Mouse (Mus musculus): ENCODE data around the gene Cd24a. TPM values are rescaled to one million over a fixed set of nuclear protein-coding genes. Genes with fewer than 3 reads are reported as not detected.

Gene Cd24a
- polyA plus RNA-seq (2012; rRNA removed) (977 and 1,014 TPM in 2 replicates), polyA plus RNA-seq (2014; fragmentation: Nextera tagmentation; extraction: Ambion mirVana) (1,175 and 1,210 TPM in 2 replicates)

DNA sequence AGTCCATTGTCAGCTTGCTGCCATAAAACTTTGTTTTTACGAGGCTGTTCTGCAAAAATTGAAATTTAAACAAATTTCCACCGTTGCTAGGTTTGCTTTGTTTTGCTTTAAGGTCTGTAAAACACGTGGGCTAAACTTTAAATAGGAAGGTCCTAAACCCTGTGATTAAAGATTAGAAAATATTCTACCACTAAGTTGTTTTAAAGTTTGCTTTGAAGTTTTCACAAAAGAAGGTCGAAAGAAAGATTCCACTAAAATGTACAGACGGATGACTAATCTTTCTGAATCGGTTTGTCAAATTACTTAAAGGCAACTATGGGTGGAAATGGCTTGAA, at the start of gene Cd24a:
TSS of gene Cd24a (plus strand) at position 288 of the 335 bp plus-strand sequence.
- Histone ChIP-seq H3K27ac (peak within 1 kb of the TSS; percentile 87), H3K4me3 (ENCODE audit: insufficient read depth in 1 of 2, low read depth in 2 of 2, low read length in 2 of 2) (peak within 1 kb of the TSS; percentile 71 to 97), H3K27me3 (ENCODE audit: control insufficient read depth, insufficient read depth, low read length) (no peaks in the 10 kb centered on the region), H3K4me2 (ENCODE audit: low read depth) (peak within 1 kb of the TSS; percentile 92), H3K9ac (replicated peaks) (peak within 1 kb of the TSS; percentile 99), H3K9me3 (ENCODE audit: control insufficient read depth, low read length) (no peaks in the 10 kb centered on the region), H3K36me3 (replicated peaks; ENCODE audit: control insufficient read depth, insufficient read depth, low read depth) (peaks cover 31% of the 10 kb centered on the region), H3K4me1 (replicated peaks; ENCODE audit: control insufficient read depth in 2 of 2, insufficient read depth in 2 of 2, low read length in 1 of 2) (peaks cover 18 to 22% of the 10 kb centered on the region in 2 experiments)
- ATAC-seq (ENCODE audit: insufficient read depth) (no peak), DNase-seq (ENCODE audit: low read depth in 3 of 3, low spot score in 3 of 3) (no peak)
- WGBS (ENCODE audit: insufficient replicate concordance), result under 1% methylated on average over 6 of the region's 6 CpGs
- no peak for TF ChIP-seq CTCF (IDR thresholded peaks at IDR 0.05; ENCODE audit: low read depth)
- no peak for TF ChIP-seq EP300 (IDR thresholded peaks at IDR 0.05; ENCODE audit: low read depth)

GRCm38 (mm10) chr10:43534382-43534781, 43.7 kb upstream of the Cd24a start:
- ATAC-seq (ENCODE audit: insufficient read depth), result no peak
- Histone ChIP-seq H3K4me3 (ENCODE audit: insufficient read depth in 1 of 2, low read depth in 2 of 2, low read length in 2 of 2) (no peak overlapping the region), H3K27ac (no peak overlapping the region), H3K9me3 (ENCODE audit: control insufficient read depth, low read length) (no peaks in the 10 kb centered on the region), H3K36me3 (replicated peaks; ENCODE audit: control insufficient read depth, insufficient read depth, low read depth) (no peaks in the 10 kb centered on the region; the same call in 1 of the 2 replicates), H3K4me1 (replicated peaks; ENCODE audit: control insufficient read depth in 2 of 2, insufficient read depth in 2 of 2, low read length in 1 of 2) (peaks cover under 1 to 5% of the 10 kb centered on the region in 2 experiments), H3K27me3 (ENCODE audit: control insufficient read depth, insufficient read depth, low read length) (no peaks in the 10 kb centered on the region), H3K9ac (replicated peaks) (no peak overlapping the region), H3K4me2 (ENCODE audit: low read depth) (no peak overlapping the region)
- no peak for DNase-seq (ENCODE audit: low read depth in 3 of 3, low spot score in 3 of 3)
- 18% methylated on average over 1 of the region's 1 CpGs for WGBS (ENCODE audit: insufficient replicate concordance)
- TF ChIP-seq CTCF (IDR thresholded peaks at IDR 0.05; ENCODE audit: low read depth) (no peak), EP300 (IDR thresholded peaks at IDR 0.05; ENCODE audit: low read depth) (no peak)

- H3K27ac ChIP-seq, result no peak overlapping the region
- H3K4me2 ChIP-seq (ENCODE audit: low read depth), result no peak overlapping the region
- 84% methylated on average over 7 of the region's 7 CpGs for WGBS (ENCODE audit: insufficient replicate concordance)
- no peak overlapping the region for H3K4me3 ChIP-seq (ENCODE audit: insufficient read depth in 1 of 2, low read depth in 2 of 2, low read length in 2 of 2)
- ATAC-seq (ENCODE audit: insufficient read depth) (no peak), DNase-seq (ENCODE audit: low read depth in 3 of 3, low spot score in 3 of 3) (no peak)
- H3K4me1 ChIP-seq (replicated peaks; ENCODE audit: control insufficient read depth in 2 of 2, insufficient read depth in 2 of 2, low read length in 1 of 2), result peaks cover 4 to 13% of the 10 kb centered on the region in 2 experiments
- no peaks in the 10 kb centered on the region for H3K27me3 ChIP-seq (ENCODE audit: control insufficient read depth, insufficient read depth, low read length)
- H3K9ac ChIP-seq (replicated peaks), result no peak overlapping the region
- no peak for TF ChIP-seq EP300 (IDR thresholded peaks at IDR 0.05; ENCODE audit: low read depth)
- TF ChIP-seq CTCF (IDR thresholded peaks at IDR 0.05; ENCODE audit: low read depth), result no peak
- H3K36me3 ChIP-seq (replicated peaks; ENCODE audit: control insufficient read depth, insufficient read depth, low read depth), result no peaks in the 10 kb centered on the region
- H3K9me3 ChIP-seq (ENCODE audit: control insufficient read depth, low read length), result no peaks in the 10 kb centered on the region
Observed at GRCm38 (mm10) chr10:43537652-43538051, 40.4 kb upstream of the Cd24a start.

GRCm38 (mm10) chr10:43538831-43539230, 39.3 kb upstream of the Cd24a start:
- H3K4me3 ChIP-seq (ENCODE audit: insufficient read depth in 1 of 2, low read depth in 2 of 2, low read length in 2 of 2), result no peak overlapping the region
- peak overlapping the region; percentile 57; the same call in 1 of the 2 replicates for H3K4me2 ChIP-seq (ENCODE audit: low read depth)
- DNase-seq (ENCODE audit: low read depth in 3 of 3, low spot score in 3 of 3), result no peak
- H3K36me3 ChIP-seq (replicated peaks; ENCODE audit: control insufficient read depth, insufficient read depth, low read depth), result no peaks in the 10 kb centered on the region
- ATAC-seq (ENCODE audit: insufficient read depth), result no peak
- H3K27me3 ChIP-seq (ENCODE audit: control insufficient read depth, insufficient read depth, low read length), result no peaks in the 10 kb centered on the region
- TF ChIP-seq CTCF (IDR thresholded peaks at IDR 0.05; ENCODE audit: low read depth) (no peak), EP300 (IDR thresholded peaks at IDR 0.05; ENCODE audit: low read depth) (no peak)
- no peaks in the 10 kb centered on the region for H3K9me3 ChIP-seq (ENCODE audit: control insufficient read depth, low read length)
- no peak overlapping the region for H3K27ac ChIP-seq
- H3K4me1 ChIP-seq (replicated peaks; ENCODE audit: control insufficient read depth in 2 of 2, insufficient read depth in 2 of 2, low read length in 1 of 2), result peaks cover 4 to 13% of the 10 kb centered on the region in 2 experiments
- H3K9ac ChIP-seq (replicated peaks), result no peak overlapping the region; the same call in 1 of the 2 replicates
- 74% methylated on average over 5 of the region's 5 CpGs for WGBS (ENCODE audit: insufficient replicate concordance)

DNA sequence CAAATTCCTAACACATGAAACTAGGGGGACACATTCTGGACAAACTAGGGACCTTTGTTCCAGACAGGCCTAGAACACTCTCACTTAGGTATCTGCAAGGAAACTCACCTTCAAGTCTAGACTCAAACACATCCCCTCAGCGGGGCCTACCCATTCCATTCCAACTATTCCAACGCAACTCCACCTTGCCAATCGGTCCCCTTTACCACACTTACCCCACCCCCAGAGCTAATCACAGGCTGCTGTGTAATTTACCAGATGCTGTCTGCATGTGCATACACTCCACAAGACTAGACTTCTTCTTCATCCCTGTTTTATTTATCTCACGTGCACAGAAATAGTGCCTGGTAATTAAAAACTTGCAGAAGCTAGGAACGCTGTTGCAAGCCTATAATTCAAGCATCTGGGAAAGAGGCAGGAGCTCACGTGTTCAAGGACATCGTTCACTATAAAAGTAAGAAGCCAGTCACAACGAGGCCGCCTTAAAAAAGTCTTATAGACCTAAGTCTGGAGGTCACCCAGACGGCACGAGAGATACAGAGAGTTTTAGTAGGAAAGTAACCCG, 38.3 kb upstream of the Cd24a start:
- 11% methylated on average over 12 of the region's 12 CpGs for WGBS (ENCODE audit: insufficient replicate concordance)
- Histone ChIP-seq H3K9ac (replicated peaks) (peak overlapping the region; percentile 89), H3K36me3 (replicated peaks; ENCODE audit: control insufficient read depth, insufficient read depth, low read depth) (no peaks in the 10 kb centered on the region), H3K4me3 (ENCODE audit: insufficient read depth in 1 of 2, low read depth in 2 of 2, low read length in 2 of 2) (peak overlapping the region; percentile 89 to 90), H3K27me3 (ENCODE audit: control insufficient read depth, insufficient read depth, low read length) (no peaks in the 10 kb centered on the region), H3K4me1 (replicated peaks; ENCODE audit: control insufficient read depth in 2 of 2, insufficient read depth in 2 of 2, low read length in 1 of 2) (peaks cover 4 to 13% of the 10 kb centered on the region in 2 experiments), H3K27ac (no peak overlapping the region), H3K9me3 (ENCODE audit: control insufficient read depth, low read length) (no peaks in the 10 kb centered on the region), H3K4me2 (ENCODE audit: low read depth) (peak overlapping the region; percentile 57)
- no peak for TF ChIP-seq EP300 (IDR thresholded peaks at IDR 0.05; ENCODE audit: low read depth)
- no peak for TF ChIP-seq CTCF (IDR thresholded peaks at IDR 0.05; ENCODE audit: low read depth)
- no peak for ATAC-seq (ENCODE audit: insufficient read depth)
- no peak for DNase-seq (ENCODE audit: low read depth in 3 of 3, low spot score in 3 of 3)
